Mouse (Mus musculus) adrenal gland, postnatal 25 days (tissue): ENCODE measurements around the gene Pla2g16. TPM values are rescaled to one million over a fixed set of nuclear protein-coding genes. Genes with fewer than 3 reads are reported as not detected.

Experiments
- DNase-seq: peaks from one replicate; pipeline ENCODE4 v3.0.0; 2021; ENCODE audit warnings: mixed read lengths
- total RNA-seq: library from RNA; stranded (reverse); gene quantifications from 2 replicates; pipeline ENCODE4 v1.2.3, GENCODE M21; 2021

The Pla2g16 gene
- total RNA-seq, 1 experiment from 2014 or later, result 41.6 TPM

GRCm38 (mm10) chr19:7613151-7613550 is 55.9 kb downstream of the Pla2g16 start:
- no peak for DNase-seq

GRCm38 (mm10) chr19:7616231-7616930 is 59.1 kb downstream of the Pla2g16 start:
- no peak for DNase-seq

GRCm38 (mm10) chr19:7617085-7617484 is 59.8 kb downstream of the Pla2g16 start:
- DNase-seq, result no peak

- peak; percentile 61 for DNase-seq
These were observed 60.4 kb downstream of the Pla2g16 start for GRCm38 (mm10) chr19:7617696-7618095.

GRCm38 (mm10) chr19:7633021-7633420 is 75.8 kb downstream of the Pla2g16 start:
- no peak for DNase-seq

GRCm38 (mm10) chr19:7633786-7634185 is 76.5 kb downstream of the Pla2g16 start:
- DNase-seq, result no peak

Other genes starting within 250 kb of the Pla2g16 start
- 85.5 and 96.0 TPM in 2 replicates for gene Mark2, start 215.6 kb upstream of the Pla2g16 start, total RNA-seq
- gene Spindoc, start 174.5 kb upstream of the Pla2g16 start, total RNA-seq, result 20.9 and 21.1 TPM in 2 replicates
- 30.7 and 33.6 TPM in 2 replicates for gene 2700081O15Rik, start 139.8 kb upstream of the Pla2g16 start, total RNA-seq
- gene Rtn3, start 74.2 kb upstream of the Pla2g16 start, total RNA-seq, result 131 TPM in 2 replicates
- 114 and 171 TPM in 2 replicates for gene Atl3, start 63.4 kb upstream of the Pla2g16 start, total RNA-seq
- gene Lgals12, start 49.7 kb downstream of the Pla2g16 start, total RNA-seq, result 14.1 and 16.8 TPM in 2 replicates
- gene Hrasls5, start 55.1 kb downstream of the Pla2g16 start, total RNA-seq, result not detected in 2 replicates
- gene Slc22a19, start 153.9 kb downstream of the Pla2g16 start, total RNA-seq, result not detected in 2 replicates
- 0.33 TPM in 1 of 2 replicates, not detected in the other for gene Slc22a26, start 245.2 kb downstream of the Pla2g16 start, total RNA-seq